Mouse (Mus musculus) liver, embryonic 15.5 days (tissue): ENCODE measurements around the gene B3gnt2. TPM values are rescaled to one million over a fixed set of nuclear protein-coding genes. Genes with fewer than 3 reads are reported as not detected.

ENCODE experiments used
- ATAC-seq: fragments of 200-750 bp; cut with Nextera tagmentation; 2 replicates; pipeline ENCODE4 v1.8.0; 2017; ENCODE audit warnings: moderate number of reproducible peaks, mild to moderate bottlenecking, moderate library complexity; ENCODE audit not compliant: insufficient read depth
- H3K27ac ChIP-seq: fragments of 300-500 bp; sonication (generic); replicated peaks from 2 replicates; pipeline ENCODE4 v1.5.1; 2015; ENCODE audit warnings: mild to moderate bottlenecking, inconsistent platforms
- H3K27me3 ChIP-seq: fragments of 300-500 bp; sonication (generic); 2 replicates; pipeline ENCODE4 v1.6.1; 2015; ENCODE audit warnings: mild to moderate bottlenecking, inconsistent platforms
- H3K36me3 ChIP-seq: fragments of 300-500 bp; sonication (generic); replicated peaks from 2 replicates; pipeline ENCODE4 v1.6.1; 2015; ENCODE audit warnings: moderate library complexity, mild to moderate bottlenecking, inconsistent platforms
- H3K4me1 ChIP-seq: fragments of 300-500 bp; sonication (generic); replicated peaks from 2 replicates; pipeline ENCODE4 v1.6.1; 2015; ENCODE audit warnings: inconsistent platforms
- H3K4me2 ChIP-seq: fragments of 300-500 bp; sonication (generic); 2 replicates; pipeline ENCODE4 v1.6.1; 2015; ENCODE audit warnings: moderate library complexity, mild to moderate bottlenecking, inconsistent platforms
- H3K4me3 ChIP-seq: fragments of 300-500 bp; sonication (generic); replicated peaks from 2 replicates; pipeline ENCODE4 v1.5.1; 2015; ENCODE audit warnings: mild to moderate bottlenecking, inconsistent platforms
- H3K9ac ChIP-seq: fragments of 300-500 bp; sonication (generic); 2 replicates; pipeline ENCODE4 v1.6.1; 2015; ENCODE audit warnings: moderate library complexity, mild to moderate bottlenecking, inconsistent platforms
- H3K9me3 ChIP-seq: fragments of 300-500 bp; sonication (generic); replicated peaks from 2 replicates; pipeline ENCODE4 v1.6.1; 2016; ENCODE audit warnings: inconsistent platforms
- WGBS: fragments of 180-500 bp; shearing (Covaris S2); methylation state at CpG from one replicate; pipeline ENCODE4 v1.1.7; 2015; ENCODE audit warnings: mixed read lengths; ENCODE audit not compliant: insufficient replicate concordance; 5-methylcytosine and 5-hydroxymethylcytosine counted together
- polyA plus RNA-seq: library from polyadenylated mRNA; unstranded; fragments of >200 nt; fragmentation: Nextera tagmentation; extraction: Ambion mirVana; gene quantifications from 2 replicates; pipeline ENCODE4 v1.2.1, GENCODE M21; 2015

Gene B3gnt2
- polyA plus RNA-seq, 1 experiment from 2014 or later = 5.3 TPM

- no peak overlapping the region for H3K4me2 ChIP-seq
- H3K9ac ChIP-seq = no peak overlapping the region
- no peak overlapping the region for H3K4me3 ChIP-seq
- H3K27ac ChIP-seq = no peak overlapping the region
- H3K9me3 ChIP-seq = no peaks in the 10 kb centered on the region
- H3K4me1 ChIP-seq = peaks cover 12% of the 10 kb centered on the region
- peaks cover 13% of the 10 kb centered on the region; the same call in 1 of the 2 replicates for H3K36me3 ChIP-seq
- 84% methylated on average over 15 of the region's 15 CpGs for WGBS
- no peak for ATAC-seq
- H3K27me3 ChIP-seq = no peaks in the 10 kb centered on the region
Observed at GRCm38 (mm10) chr11:22828988-22829632, 31.7 kb downstream of the B3gnt2 start.

DNA sequence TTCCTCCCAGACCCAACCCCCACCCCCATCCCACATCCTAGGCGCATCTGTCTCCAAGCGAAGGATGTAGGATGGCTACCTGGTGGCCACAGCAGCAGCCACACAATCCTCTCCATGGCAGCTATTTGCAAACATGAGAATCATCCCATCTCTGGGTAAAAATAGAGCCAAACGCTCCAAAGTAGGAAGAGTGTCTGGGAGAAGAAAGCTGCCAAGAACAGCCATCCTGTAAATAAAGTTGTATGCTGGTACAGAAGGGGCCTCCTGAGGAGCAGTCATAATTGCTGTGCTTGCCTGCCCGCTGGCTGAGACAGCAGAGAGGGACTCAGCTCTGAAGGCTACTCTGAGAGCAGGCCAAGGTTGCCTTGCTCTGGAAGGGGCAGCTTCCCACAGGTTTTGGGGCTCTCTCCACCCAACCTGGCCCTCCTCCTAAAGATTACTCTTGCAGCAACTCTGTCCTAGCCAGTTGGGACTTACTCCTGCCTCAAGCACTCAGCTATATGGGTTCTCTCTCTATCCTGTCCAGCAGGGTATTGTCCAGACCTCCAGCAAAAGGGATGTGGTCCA lies 33.2 kb downstream of the B3gnt2 start:
- ATAC-seq = no peak
- WGBS = 71% methylated on average over 4 of the region's 4 CpGs
- Histone ChIP-seq H3K4me1 (peaks cover 15% of the 10 kb centered on the region), H3K9me3 (no peaks in the 10 kb centered on the region), H3K9ac (no peak overlapping the region), H3K27ac (no peak overlapping the region), H3K36me3 (0 out of 2 replicates have a peak, but pooled peaks cover 4% of the 10 kb centered on the region), H3K4me3 (no peak overlapping the region), H3K27me3 (no peaks in the 10 kb centered on the region), H3K4me2 (no peak overlapping the region)

- peaks cover 13% of the 10 kb centered on the region for H3K4me1 ChIP-seq
- H3K4me3 ChIP-seq = no peak overlapping the region
- H3K4me2 ChIP-seq = no peak overlapping the region
- no peaks in the 10 kb centered on the region for H3K27me3 ChIP-seq
- 66% methylated on average over 6 of the region's 6 CpGs for WGBS
- no peak overlapping the region for H3K9ac ChIP-seq
- no peak for ATAC-seq
- no peaks in the 10 kb centered on the region for H3K9me3 ChIP-seq
- 0 out of 2 replicates have a peak, but pooled peaks cover 4% of the 10 kb centered on the region for H3K36me3 ChIP-seq
- no peak overlapping the region for H3K27ac ChIP-seq
Observed at GRCm38 (mm10) chr11:22826665-22827064, 34.1 kb downstream of the B3gnt2 start.

GRCm38 (mm10) chr11:22826051-22826450 lies 34.7 kb downstream of the B3gnt2 start:
- WGBS = 79% methylated on average over 14 of the region's 14 CpGs
- Histone ChIP-seq H3K4me1 (peaks cover 13% of the 10 kb centered on the region), H3K4me2 (no peak overlapping the region), H3K4me3 (no peak overlapping the region), H3K36me3 (0 out of 2 replicates have a peak, but pooled peaks cover 4% of the 10 kb centered on the region), H3K9ac (no peak overlapping the region), H3K9me3 (no peaks in the 10 kb centered on the region), H3K27ac (no peak overlapping the region), H3K27me3 (no peaks in the 10 kb centered on the region)
- no peak for ATAC-seq

DNA sequence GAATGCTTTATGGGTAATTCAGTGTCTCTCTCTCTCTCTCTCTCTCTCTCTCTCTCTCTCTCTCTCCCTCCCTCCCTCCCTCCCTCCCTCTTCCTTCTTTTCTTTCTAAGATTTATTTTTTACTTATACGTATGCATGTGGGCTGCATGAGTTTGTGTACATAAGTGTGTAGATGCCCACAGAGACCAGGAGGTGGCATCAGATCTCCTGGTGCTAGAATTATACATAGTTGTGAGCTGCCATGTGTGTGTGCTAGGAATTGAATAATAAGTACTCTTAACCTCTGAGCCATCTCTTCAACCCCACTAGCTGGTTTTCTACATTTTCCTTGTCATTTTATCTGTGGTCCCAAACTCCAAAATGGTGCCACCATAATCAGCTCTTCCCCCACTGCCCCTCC lies 35.2 kb downstream of the B3gnt2 start:
- Histone ChIP-seq H3K27me3 (no peaks in the 10 kb centered on the region), H3K4me2 (no peak overlapping the region), H3K36me3 (0 out of 2 replicates have a peak, but pooled peaks cover 4% of the 10 kb centered on the region), H3K4me3 (no peak overlapping the region), H3K9ac (no peak overlapping the region), H3K4me1 (peaks cover 13% of the 10 kb centered on the region), H3K27ac (no peak overlapping the region), H3K9me3 (no peaks in the 10 kb centered on the region)
- WGBS = 74% methylated on average over 1 of the region's 1 CpGs
- ATAC-seq = no peak

GRCm38 (mm10) chr11:22824049-22824705 lies 36.6 kb downstream of the B3gnt2 start:
- Histone ChIP-seq H3K9me3 (no peaks in the 10 kb centered on the region), H3K36me3 (0 out of 2 replicates have a peak, but pooled peaks cover 2% of the 10 kb centered on the region), H3K27me3 (no peaks in the 10 kb centered on the region), H3K4me2 (no peak overlapping the region), H3K4me1 (peaks cover 13% of the 10 kb centered on the region), H3K9ac (no peak overlapping the region), H3K27ac (no peak overlapping the region), H3K4me3 (no peak overlapping the region)
- ATAC-seq = no peak
- WGBS = 23% methylated on average over 9 of the region's 9 CpGs

DNA sequence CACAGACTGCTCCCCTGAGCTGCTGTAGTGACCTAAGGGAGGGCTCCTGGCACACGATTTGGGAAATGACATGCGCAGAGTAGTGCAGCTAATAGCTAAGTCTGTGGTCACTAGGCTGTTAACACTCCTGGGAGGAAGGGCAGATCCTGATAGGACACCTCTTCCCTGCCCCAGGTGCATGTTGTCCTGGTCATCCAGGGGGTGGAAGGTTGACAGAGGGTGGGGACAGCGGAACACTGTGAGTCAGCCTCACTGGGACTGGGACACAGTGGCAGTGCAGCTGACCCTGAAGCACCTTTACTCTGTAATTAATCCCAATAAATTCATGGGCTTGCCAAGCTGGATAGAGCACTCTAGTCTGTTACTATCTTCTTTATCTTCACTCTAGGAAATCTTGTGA lies 39.5 kb downstream of the B3gnt2 start:
- H3K36me3 ChIP-seq = no peaks in the 10 kb centered on the region
- no peak overlapping the region for H3K4me2 ChIP-seq
- peaks cover 15% of the 10 kb centered on the region for H3K4me1 ChIP-seq
- H3K4me3 ChIP-seq = no peak overlapping the region
- 62% methylated on average over 3 of the region's 3 CpGs for WGBS
- H3K27me3 ChIP-seq = no peaks in the 10 kb centered on the region
- ATAC-seq = no peak
- no peaks in the 10 kb centered on the region for H3K9me3 ChIP-seq
- H3K27ac ChIP-seq = no peak overlapping the region
- no peak overlapping the region for H3K9ac ChIP-seq

DNA sequence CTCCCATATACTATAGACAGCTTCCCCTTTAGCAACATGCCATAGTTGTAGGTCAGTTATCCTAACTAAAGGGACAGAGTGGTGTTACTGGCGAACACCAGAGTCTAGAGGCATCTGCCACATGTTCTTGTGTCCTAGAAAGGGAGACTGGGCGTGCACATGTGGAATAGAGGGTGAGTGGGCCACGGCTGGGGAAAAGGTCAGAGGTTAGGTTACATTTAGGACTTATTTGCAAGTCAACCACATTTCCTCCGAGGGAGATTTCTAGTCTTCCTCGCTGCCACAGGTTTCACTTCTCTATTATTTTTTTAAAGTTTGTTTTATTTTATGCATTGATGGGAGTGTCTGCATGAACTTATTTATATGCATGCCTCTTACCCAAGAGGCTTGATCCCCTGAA lies 42.4 kb downstream of the B3gnt2 start:
- H3K27me3 ChIP-seq = no peaks in the 10 kb centered on the region
- H3K27ac ChIP-seq = no peak overlapping the region
- H3K4me1 ChIP-seq = peaks cover 19% of the 10 kb centered on the region
- H3K9ac ChIP-seq = no peak overlapping the region
- ATAC-seq = no peak
- H3K9me3 ChIP-seq = no peaks in the 10 kb centered on the region
- H3K36me3 ChIP-seq = no peaks in the 10 kb centered on the region
- no peak overlapping the region for H3K4me3 ChIP-seq
- WGBS = 38% methylated on average over 5 of the region's 5 CpGs
- no peak overlapping the region for H3K4me2 ChIP-seq

GRCm38 (mm10) chr11:22815877-22816276 lies 44.9 kb downstream of the B3gnt2 start:
- Histone ChIP-seq H3K27me3 (no peaks in the 10 kb centered on the region), H3K9me3 (no peaks in the 10 kb centered on the region), H3K4me2 (no peak overlapping the region), H3K4me1 (peaks cover 21% of the 10 kb centered on the region), H3K36me3 (no peaks in the 10 kb centered on the region), H3K9ac (no peak overlapping the region), H3K4me3 (no peak overlapping the region), H3K27ac (no peak overlapping the region)
- ATAC-seq = no peak
- WGBS = 62% methylated on average over 7 of the region's 7 CpGs

GRCm38 (mm10) chr11:22815143-22815542 lies 45.6 kb downstream of the B3gnt2 start:
- Histone ChIP-seq H3K36me3 (no peaks in the 10 kb centered on the region), H3K9me3 (no peaks in the 10 kb centered on the region), H3K4me1 (peaks cover 27% of the 10 kb centered on the region), H3K27me3 (no peaks in the 10 kb centered on the region), H3K4me2 (no peak overlapping the region), H3K27ac (no peak overlapping the region), H3K4me3 (no peak overlapping the region), H3K9ac (no peak overlapping the region)
- no peak for ATAC-seq

GRCm38 (mm10) chr11:22813921-22814704 lies 46.6 kb downstream of the B3gnt2 start:
- Histone ChIP-seq H3K4me3 (no peak overlapping the region), H3K9me3 (no peaks in the 10 kb centered on the region), H3K4me2 (no peak overlapping the region), H3K4me1 (peaks cover 37% of the 10 kb centered on the region), H3K36me3 (no peaks in the 10 kb centered on the region), H3K27me3 (no peaks in the 10 kb centered on the region), H3K27ac (peak overlapping the region; percentile 41), H3K9ac (no peak overlapping the region)
- WGBS = 46% methylated on average over 5 of the region's 5 CpGs
- ATAC-seq = peak; percentile 49
